Mouse (Mus musculus): ENCODE measurements around the gene Bmp2k. TPM values are rescaled to one million over a fixed set of nuclear protein-coding genes. Genes with fewer than 3 reads are reported as not detected.

Bmp2k gene
- total RNA-seq, 2 experiments from 2014 or later = 8.9 to 9.1 TPM

GRCm38 (mm10) chr5:97088231-97088630, 90.7 kb downstream of the Bmp2k start:
- intact Hi-C loops (cut with DNase I) = no loop called here
- DNase-seq = no peak

- no peak for DNase-seq
- intact Hi-C loops (cut with DNase I) = no loop called here
Observed at GRCm38 (mm10) chr5:97089426-97089825, 91.9 kb downstream of the Bmp2k start.

DNA sequence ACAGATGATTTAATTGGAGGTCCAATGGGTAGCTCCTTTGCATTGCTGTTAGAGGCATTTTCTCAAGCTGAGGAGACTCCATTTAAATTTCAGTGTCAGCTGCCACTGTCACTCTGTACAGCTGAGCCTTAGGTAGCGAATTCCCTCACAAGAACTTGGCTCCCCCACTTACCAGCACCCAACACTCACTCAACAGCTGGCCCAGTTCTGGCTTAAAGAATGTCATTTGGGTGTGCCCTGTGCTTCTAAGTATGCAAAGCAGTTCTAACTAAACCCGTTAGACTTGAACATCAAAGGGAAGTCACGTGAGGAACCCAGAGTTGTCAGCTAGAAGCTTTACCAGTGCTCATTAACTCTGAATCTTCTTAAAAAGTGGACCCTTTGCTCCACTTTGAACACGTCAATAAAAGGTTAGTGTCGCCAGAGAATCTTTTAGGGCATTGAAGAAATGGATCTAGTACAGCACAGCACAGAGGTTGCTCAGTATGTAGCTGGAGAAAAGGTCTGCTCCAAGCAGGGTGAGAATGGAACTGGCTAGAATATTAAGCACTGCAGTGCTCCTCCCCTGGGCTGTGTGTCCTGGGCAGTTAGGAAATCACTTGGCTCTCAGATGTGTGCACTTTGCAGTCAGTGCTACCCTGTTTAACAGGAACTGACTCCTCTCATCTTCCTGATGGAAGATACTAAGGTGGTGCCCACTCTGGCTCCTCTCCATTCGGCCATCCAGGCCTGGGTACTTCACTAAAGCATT, 92.7 kb downstream of the Bmp2k start:
- intact Hi-C loops (cut with DNase I) = no loop called here

GRCm38 (mm10) chr5:97092970-97093369, 95.5 kb downstream of the Bmp2k start:
- intact Hi-C loops (cut with DNase I) = no loop called here
- DNase-seq = no peak

More for the DNA sequence above, 92.7 kb downstream of the Bmp2k start:
- no peak for DNase-seq

- intact Hi-C loops (cut with DNase I) = no loop called here
- DNase-seq = no peak
Observed at GRCm38 (mm10) chr5:97095335-97095734, 97.8 kb downstream of the Bmp2k start.

GRCm38 (mm10) chr5:97097631-97098041, 100.1 kb downstream of the Bmp2k start:
- no peak for DNase-seq
- intact Hi-C loops (cut with DNase I) = no loop called here

DNA sequence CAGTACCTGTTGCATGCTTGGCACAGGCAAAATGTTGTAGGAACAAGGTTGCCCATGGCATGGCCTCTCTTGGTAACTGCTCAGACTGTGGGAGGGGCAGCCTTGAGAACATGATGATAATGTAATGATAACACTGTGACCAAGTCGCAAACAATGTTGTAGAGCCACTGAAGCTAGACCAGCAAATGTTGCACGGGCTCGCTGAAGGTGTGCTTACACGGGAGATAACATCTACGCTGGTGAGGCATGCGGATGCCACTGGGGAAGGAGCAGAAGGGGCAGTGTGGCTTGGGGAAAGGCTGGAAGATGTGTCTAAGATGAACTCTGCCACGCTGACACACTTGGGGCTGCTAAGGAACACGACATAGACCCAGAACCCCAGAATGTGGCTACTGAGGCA, 102.5 kb downstream of the Bmp2k start:
- intact Hi-C loops (cut with DNase I) = no loop called here

DNA sequence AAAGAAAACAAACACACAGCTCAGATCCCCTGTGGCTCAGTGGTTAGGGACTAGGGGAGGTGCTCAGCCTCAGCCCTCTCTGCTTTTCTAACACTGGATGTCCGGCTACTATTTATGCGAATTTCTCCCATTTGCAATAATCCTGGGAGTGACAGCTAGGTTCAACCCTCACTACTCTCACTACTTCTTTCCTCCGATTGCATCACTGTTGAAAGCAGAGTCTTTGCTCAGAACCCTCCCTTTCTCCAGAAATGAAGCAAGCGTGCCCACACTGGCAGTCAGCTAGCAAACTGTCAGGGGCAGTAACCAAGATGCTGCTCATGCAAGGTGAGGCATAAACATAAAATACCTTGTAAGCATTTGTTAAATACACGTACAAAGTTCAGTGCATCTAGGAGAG, 110.8 kb downstream of the Bmp2k start:
- no peak for DNase-seq
- intact Hi-C loops (cut with DNase I) = no loop called here

More for the DNA sequence above, 102.5 kb downstream of the Bmp2k start:
- no peak for DNase-seq

- intact Hi-C loops (cut with DNase I) = no loop called here
Observed at GRCm38 (mm10) chr5:97110133-97110532, 112.6 kb downstream of the Bmp2k start.

DNA sequence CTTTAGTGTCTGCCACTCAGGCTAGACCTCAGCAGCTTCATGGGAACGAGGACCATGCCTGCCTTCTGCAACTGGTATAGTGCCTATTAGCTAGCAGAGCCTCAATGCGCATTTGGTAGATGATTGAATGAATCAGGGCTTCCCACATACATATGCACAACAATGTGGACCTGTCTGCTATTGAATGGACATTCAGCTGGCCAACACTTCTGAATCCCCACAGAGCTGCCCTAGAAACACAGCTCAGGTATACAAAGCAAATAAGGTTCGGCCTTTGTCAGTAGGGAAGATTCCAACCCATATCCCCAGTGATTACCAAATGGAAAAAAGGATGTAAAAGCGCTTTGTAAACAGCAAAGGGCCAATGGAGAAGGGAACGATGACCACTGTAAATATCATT, 113.2 kb downstream of the Bmp2k start:
- intact Hi-C loops (cut with DNase I) = no loop called here
- no peak for DNase-seq

More at GRCm38 (mm10) chr5:97110133-97110532, 112.6 kb downstream of the Bmp2k start:
- no peak for DNase-seq

DNA sequence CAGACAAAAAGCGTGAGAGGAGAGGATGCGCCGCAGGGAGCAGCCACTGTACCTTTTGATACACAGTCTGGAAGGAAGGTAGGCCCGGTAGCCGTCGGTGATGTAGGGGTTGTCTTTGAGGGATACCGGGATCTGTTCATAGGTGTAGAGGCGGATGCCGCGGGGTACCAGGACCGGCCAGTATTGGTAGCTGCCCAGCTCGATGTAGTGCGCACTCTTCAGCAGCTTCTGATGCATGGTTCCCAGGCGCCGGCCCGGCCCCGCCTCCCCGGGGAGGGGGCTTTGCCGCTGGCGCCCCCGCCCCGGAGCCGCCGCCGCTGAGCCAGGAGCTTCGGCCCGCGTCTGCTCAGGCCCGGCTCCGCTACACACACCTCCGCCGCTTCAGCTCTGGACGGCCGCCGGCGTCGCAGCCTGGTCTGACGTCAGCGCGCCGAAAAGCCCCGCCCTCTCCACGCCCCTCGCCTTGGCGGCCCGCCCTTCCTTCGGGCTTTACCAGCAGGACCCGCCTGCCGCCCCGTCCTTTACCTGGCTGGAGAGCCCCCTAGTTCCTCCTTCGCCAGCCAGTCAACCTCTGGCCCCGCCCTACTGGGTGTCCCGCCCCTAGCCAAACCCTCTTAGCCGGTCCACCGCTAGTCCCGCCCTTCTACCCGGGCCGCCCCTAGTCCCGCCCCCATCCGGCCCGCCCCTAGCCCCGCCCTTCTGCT, 113.9 kb downstream of the Bmp2k start, which contains the start of gene Paqr3:
Gene Paqr3, minus strand, starts transcription at position 390 of the 704 bp plus-strand sequence.
- intact Hi-C loops (cut with DNase I) = no loop called here
- DNase-seq = peak; percentile 98 to 99

DNA sequence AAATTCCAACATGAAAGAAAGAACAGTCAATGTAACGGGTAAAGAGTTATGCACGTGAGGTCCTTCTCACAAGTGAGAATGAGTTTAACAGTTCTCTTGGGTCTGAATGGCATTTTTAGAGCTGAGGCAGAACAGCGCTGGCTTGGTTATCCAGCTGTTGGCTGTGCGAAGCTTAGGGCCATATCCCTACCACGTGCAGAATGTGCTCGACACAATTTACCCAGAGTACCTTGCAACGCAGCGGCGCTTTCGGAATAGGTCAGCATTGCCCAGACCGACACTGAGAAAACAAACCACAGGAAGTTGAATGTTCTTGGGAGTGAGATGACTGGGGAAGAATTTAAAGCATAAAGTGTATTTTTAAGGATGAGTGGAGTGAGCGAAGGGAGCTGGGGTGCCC, 127.5 kb downstream of the Bmp2k start:
- intact Hi-C loops (cut with DNase I) = loop anchor here (5.0 kb wide), 4 partner anchors 472 to 1752 kb away; no protein-coding TSS in a partner anchor
- no peak for DNase-seq

- DNase-seq = no peak
- intact Hi-C loops (cut with DNase I) = loop anchor here (5.0 kb wide), 4 partner anchors 472 to 1752 kb away; no protein-coding TSS in a partner anchor
Observed at GRCm38 (mm10) chr5:97125459-97125970, 128.0 kb downstream of the Bmp2k start.

GRCm38 (mm10) chr5:97126005-97126404, 128.5 kb downstream of the Bmp2k start:
- DNase-seq = peak in 1 of 2 experiments; percentile 9
- intact Hi-C loops (cut with DNase I) = loop anchor here (1.0 to 5.0 kb wide), 5 partner anchors 471 to 1751 kb away; partner anchors contain the start of gene Cfap299

GRCm38 (mm10) chr5:97127284-97127683, 129.8 kb downstream of the Bmp2k start:
- intact Hi-C loops (cut with DNase I) = loop anchor here (5.0 kb wide), 4 partner anchors 470 to 1750 kb away; no protein-coding TSS in a partner anchor

GRCm38 (mm10) chr5:97128242-97129226, 131.0 kb downstream of the Bmp2k start:
- peak in 1 of 2 experiments; percentile 28 for DNase-seq
- intact Hi-C loops (cut with DNase I) = loop anchor here (5.0 kb wide), 4 partner anchors 469 to 1749 kb away; no protein-coding TSS in a partner anchor

More at GRCm38 (mm10) chr5:97127284-97127683, 129.8 kb downstream of the Bmp2k start:
- DNase-seq = no peak

DNA sequence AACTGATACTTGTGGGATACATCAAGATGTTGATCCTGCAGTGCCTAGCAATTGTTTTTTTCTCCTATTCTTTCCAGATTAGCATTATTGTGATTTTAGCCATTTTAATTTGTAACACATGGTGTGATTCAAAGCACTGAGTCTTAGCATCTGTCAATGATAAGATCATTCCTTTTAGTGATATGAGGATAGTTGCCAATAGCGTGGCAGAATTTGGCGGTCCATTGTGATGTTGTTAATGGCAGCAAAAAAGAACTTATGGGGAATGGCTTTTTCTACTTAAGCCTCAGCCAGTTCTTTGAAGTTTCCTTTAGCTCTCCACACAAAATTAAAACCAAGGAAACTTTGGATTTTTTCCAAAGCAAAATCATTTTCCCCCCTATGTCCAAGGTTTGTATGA, 132.1 kb downstream of the Bmp2k start:
- no peak for DNase-seq
- intact Hi-C loops (cut with DNase I) = loop anchor here (5.0 kb wide), 4 partner anchors 468 to 1748 kb away; no protein-coding TSS in a partner anchor

- intact Hi-C loops (cut with DNase I) = no loop called here
- DNase-seq = no peak
Observed at GRCm38 (mm10) chr5:97135331-97135730, 137.8 kb downstream of the Bmp2k start.

All from heart, postnatal 36 days (tissue).